In the genomic region with DNA sequence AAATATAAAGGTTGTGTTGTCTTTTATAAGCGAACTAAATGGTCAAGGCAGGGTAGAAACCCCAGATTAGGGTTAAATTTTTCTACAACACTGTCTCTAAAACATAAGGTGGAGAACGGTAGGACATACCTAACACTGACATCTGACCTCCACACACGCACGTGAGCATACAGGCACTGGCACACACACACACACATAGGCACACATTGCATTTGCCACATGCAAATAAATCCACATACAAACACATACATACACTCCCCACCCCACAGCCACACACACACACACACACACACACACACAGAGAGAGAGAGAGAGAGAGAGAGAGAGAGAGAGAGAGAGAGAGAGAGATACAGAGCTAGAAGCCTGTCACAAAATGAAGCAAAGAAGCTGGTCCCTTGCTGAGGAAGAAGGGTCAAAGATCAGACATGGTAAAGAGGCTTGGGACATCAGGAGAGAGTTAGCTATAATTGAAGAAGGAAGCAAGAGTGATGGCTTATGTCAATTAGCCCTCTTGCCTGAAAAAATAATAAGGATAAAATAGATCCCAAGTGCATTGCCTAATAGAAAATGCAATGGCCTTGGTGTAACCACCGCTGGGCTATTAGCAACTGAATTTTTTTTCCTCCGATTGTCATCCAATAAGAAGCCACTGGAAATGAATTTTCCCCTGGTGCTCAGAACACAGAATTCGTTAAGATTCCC, we compare ENCODE assay signal across 22 mouse cellular contexts. TPM values are rescaled to one million over a fixed set of nuclear protein-coding genes. Genes with fewer than 3 reads are reported as not detected.
DNase-seq lines count a peak whose midpoint lies in the region; ATAC-seq and TF ChIP-seq lines count a peak whose summit lies in the region.
"Had no signal": no experiment of that assay in that cellular context is flagged by ENCODE, and none has a peak within 500 bp of the region (broad histone marks: within the 10 kb centered on the region; RNA-seq: fewer than 3 reads in every experiment).

No protein-coding gene starts in this region.

- no peaks in the 10 kb centered on the region for H3K27me3 ChIP-seq in hindbrain, embryonic 11.5 days (ENCODE audit: control insufficient read depth, insufficient read depth, low read length)
- no peaks in the 10 kb centered on the region for H3K27me3 ChIP-seq in hindbrain, embryonic 10.5 days (ENCODE audit: insufficient read depth, poor library complexity, severe bottlenecking)
- no peaks in the 10 kb centered on the region for H3K27me3 ChIP-seq in hindbrain, embryonic 13.5 days
- H3K27me3 ChIP-seq in midbrain, embryonic 12.5 days: no peaks in the 10 kb centered on the region
- H3K27me3 ChIP-seq in neural tube, embryonic 13.5 days: no peaks in the 10 kb centered on the region
- no peaks in the 10 kb centered on the region for H3K27me3 ChIP-seq in thymus, adult 2 months (ENCODE audit: control insufficient read depth, insufficient read depth, low read length)
- H3K27me3 ChIP-seq: heart, embryonic 13.5 days; liver, embryonic 12.5 days; megakaryocyte, embryonic 14.5 days had no signal

- no peak for TF ChIP-seq CTCF in thymus, adult 2 months (IDR thresholded peaks at IDR 0.05; ENCODE audit: borderline replicate concordance, control insufficient read depth, extremely low read depth, insufficient read depth, low read length, poor library complexity)

- H3K9ac ChIP-seq in hindbrain, embryonic 11.5 days (ENCODE audit: low read depth, low read length): no peak overlapping the region
- H3K9ac ChIP-seq in hindbrain, embryonic 13.5 days: no peak overlapping the region
- no peak overlapping the region for H3K9ac ChIP-seq in midbrain, embryonic 12.5 days (replicated peaks)
- no peak overlapping the region for H3K9ac ChIP-seq in neural tube, embryonic 13.5 days
- H3K9ac ChIP-seq: heart, embryonic 13.5 days; liver, embryonic 12.5 days had no signal

- WGBS in hindbrain, embryonic 11.5 days: 66% methylated on average over 7 of the region's 7 CpGs
- WGBS in hindbrain, embryonic 10.5 days: 67% methylated on average over 7 of the region's 7 CpGs
- 55% methylated on average over 7 of the region's 7 CpGs for WGBS in hindbrain, embryonic 13.5 days
- 73% methylated on average over 7 of the region's 7 CpGs for WGBS in midbrain, embryonic 12.5 days
- WGBS in neural tube, embryonic 13.5 days: 49% methylated on average over 7 of the region's 7 CpGs
- WGBS in thymus, adult 2 months: 88% methylated on average over 7 of the region's 7 CpGs

- no peak for TF ChIP-seq POLR2A in thymus, adult 2 months (IDR thresholded peaks at IDR 0.05; ENCODE audit: control insufficient read depth, extremely low read depth, insufficient read depth, low read length, poor library complexity)

- H3K9me3 ChIP-seq in hindbrain, embryonic 11.5 days (ENCODE audit: control insufficient read depth, low read length): no peaks in the 10 kb centered on the region
- no peaks in the 10 kb centered on the region for H3K9me3 ChIP-seq in hindbrain, embryonic 10.5 days
- H3K9me3 ChIP-seq in hindbrain, embryonic 13.5 days: no peaks in the 10 kb centered on the region
- H3K9me3 ChIP-seq in midbrain, embryonic 12.5 days: no peaks in the 10 kb centered on the region
- H3K9me3 ChIP-seq in neural tube, embryonic 13.5 days: no peaks in the 10 kb centered on the region
- H3K9me3 ChIP-seq: heart, embryonic 13.5 days; liver, embryonic 12.5 days had no signal

- H3K36me3 ChIP-seq in hindbrain, embryonic 11.5 days (ENCODE audit: control insufficient read depth, insufficient read depth, low read length): no peaks in the 10 kb centered on the region
- peaks cover 31% of the 10 kb centered on the region for H3K36me3 ChIP-seq in hindbrain, embryonic 10.5 days
- H3K36me3 ChIP-seq in hindbrain, embryonic 13.5 days: peaks cover 13% of the 10 kb centered on the region
- H3K36me3 ChIP-seq in midbrain, embryonic 12.5 days: peaks cover 20% of the 10 kb centered on the region
- peaks cover 19% of the 10 kb centered on the region for H3K36me3 ChIP-seq in neural tube, embryonic 13.5 days
- H3K36me3 ChIP-seq in thymus, adult 2 months (ENCODE audit: control insufficient read depth, insufficient read depth, low read length): no peaks in the 10 kb centered on the region
- H3K36me3 ChIP-seq: heart, embryonic 13.5 days; liver, embryonic 12.5 days had no signal

- peak overlapping the region; percentile 48; the same call in 1 of the 2 replicates for H3K27ac ChIP-seq in hindbrain, embryonic 11.5 days (ENCODE audit: low read depth, low read length)
- no peak overlapping the region for H3K27ac ChIP-seq in hindbrain, embryonic 10.5 days
- peak overlapping the region; percentile 87 for H3K27ac ChIP-seq in hindbrain, embryonic 13.5 days
- H3K27ac ChIP-seq in midbrain, embryonic 12.5 days (replicated peaks): peak overlapping the region; percentile 50
- peak overlapping the region; percentile 87 for H3K27ac ChIP-seq in neural tube, embryonic 13.5 days (replicated peaks)
- H3K27ac ChIP-seq in thymus, adult 2 months (ENCODE audit: control insufficient read depth, insufficient read depth, low read length): no peak overlapping the region
- H3K27ac ChIP-seq: heart, embryonic 13.5 days; left cerebral cortex, adult 2 months; liver, embryonic 12.5 days had no signal

- 0 out of 2 replicates have a peak, but pooled peaks cover 2% of the 10 kb centered on the region for H3K4me1 ChIP-seq in hindbrain, embryonic 11.5 days (replicated peaks; ENCODE audit: control insufficient read depth, insufficient read depth, low read length)
- peaks cover 18% of the 10 kb centered on the region for H3K4me1 ChIP-seq in hindbrain, embryonic 10.5 days (replicated peaks)
- peaks cover 42% of the 10 kb centered on the region for H3K4me1 ChIP-seq in hindbrain, embryonic 13.5 days (replicated peaks)
- H3K4me1 ChIP-seq in midbrain, embryonic 12.5 days: peaks cover 21% of the 10 kb centered on the region
- H3K4me1 ChIP-seq in neural tube, embryonic 13.5 days (replicated peaks): peaks cover 38% of the 10 kb centered on the region
- H3K4me1 ChIP-seq in thymus, adult 2 months (replicated peaks; ENCODE audit: control insufficient read depth, insufficient read depth, low read length): no peaks in the 10 kb centered on the region
- H3K4me1 ChIP-seq: heart, embryonic 13.5 days; liver, embryonic 12.5 days; megakaryocyte, embryonic 14.5 days had no signal

- no peak overlapping the region for H3K4me3 ChIP-seq in hindbrain, embryonic 11.5 days (ENCODE audit: low read depth, low read length)
- no peak overlapping the region for H3K4me3 ChIP-seq in hindbrain, embryonic 10.5 days
- H3K4me3 ChIP-seq in hindbrain, embryonic 13.5 days: no peak overlapping the region
- no peak overlapping the region for H3K4me3 ChIP-seq in midbrain, embryonic 12.5 days
- no peak overlapping the region for H3K4me3 ChIP-seq in neural tube, embryonic 13.5 days
- H3K4me3 ChIP-seq in thymus, adult 2 months (ENCODE audit: control insufficient read depth, insufficient read depth, low read length): no peak overlapping the region
- H3K4me3 ChIP-seq: heart, embryonic 13.5 days; left cerebral cortex, adult 2 months; liver, embryonic 12.5 days; megakaryocyte, embryonic 14.5 days; myocyte had no signal

- no peak for DNase-seq in hindbrain, embryonic 11.5 days (ENCODE audit: low spot score)
- DNase-seq in hindbrain, embryonic 10.5 days (ENCODE audit: low spot score): no peak
- DNase-seq in thymus, adult 2 months: no peak
- DNase-seq in urinary bladder, adult 18-20 months (ENCODE audit: low spot score in 2 of 2): no peak
- DNase-seq: cerebellum, postnatal 10 days; gastrocnemius, postnatal 10 days; heart, adult 18-20 months; kidney, adult 9 months; kidney, postnatal 25 days; layer of hippocampus, adult 9-11 months; lung, adult 2 months; thymus, postnatal 36 days had no signal

- peak; percentile 71 for ATAC-seq in hindbrain, embryonic 11.5 days (ENCODE audit: low FRiP score)
- peak; percentile 73 for ATAC-seq in hindbrain, embryonic 13.5 days (ENCODE audit: low FRiP score)
- ATAC-seq in midbrain, embryonic 12.5 days (ENCODE audit: low FRiP score, low read depth): peak; percentile 59
- peak; percentile 79 for ATAC-seq in neural tube, embryonic 13.5 days (ENCODE audit: low read depth)
- no peak for ATAC-seq in cerebellum, adult (ENCODE audit: insufficient number of reproducible peaks, low FRiP score, low TSS enrichment)
- ATAC-seq: liver, embryonic 12.5 days had no signal

- H3K4me2 ChIP-seq in hindbrain, embryonic 11.5 days (replicated peaks; ENCODE audit: low read depth, low read length): no peak overlapping the region
- no peak overlapping the region for H3K4me2 ChIP-seq in hindbrain, embryonic 13.5 days
- no peak overlapping the region for H3K4me2 ChIP-seq in midbrain, embryonic 12.5 days (replicated peaks)
- H3K4me2 ChIP-seq in neural tube, embryonic 13.5 days: no peak overlapping the region
- H3K4me2 ChIP-seq: heart, embryonic 13.5 days; liver, embryonic 12.5 days had no signal

RNA-seq across cellular contexts. Expression of a gene that starts 58.1 kb away (rescaled TPM):
- polyA plus RNA-seq in hindbrain, embryonic 11.5 days (2014; fragmentation: Nextera tagmentation; extraction: Ambion mirVana): 36.5 and 40.3 TPM in 2 replicates
- 21.5 and 36.1 TPM in 2 replicates for polyA plus RNA-seq in hindbrain, embryonic 10.5 days (2016; fragmentation: Nextera tagmentation; extraction: Ambion mirVana)
- 39.6 and 43.2 TPM in 2 replicates for polyA plus RNA-seq in hindbrain, embryonic 13.5 days (2015; fragmentation: Nextera tagmentation; extraction: Ambion mirVana)
- 49.5 and 59.0 TPM in 2 replicates for polyA plus RNA-seq in midbrain, embryonic 12.5 days (2016; fragmentation: Nextera tagmentation; extraction: Ambion mirVana)
- polyA plus RNA-seq in neural tube, embryonic 13.5 days (2015; fragmentation: Nextera tagmentation; extraction: Ambion mirVana): 27.2 and 30.3 TPM in 2 replicates
- polyA plus RNA-seq in thymus, adult 2 months (2012; rRNA removed): 0.04 and 0.12 TPM in 2 replicates
- polyA plus RNA-seq: limb, embryonic 11.5 days; liver, embryonic 12.5 days; myocyte had no signal

Comparison
In these comparisons a context has a peak if more than half of its experiments do, and no peak if none do; other contexts are left out.
1. H3K27ac ChIP-seq: peak in hindbrain, embryonic 11.5 days (single experiment), hindbrain, embryonic 13.5 days (single experiment), midbrain, embryonic 12.5 days (single experiment) and neural tube, embryonic 13.5 days (single experiment); none in hindbrain, embryonic 10.5 days (single experiment) and thymus, adult 2 months (single experiment).
2. RNA of a gene that starts 58.1 kb away (polyA plus RNA-seq): 49.5 to 59.0 TPM in midbrain, embryonic 12.5 days, 36.5 to 40.3 TPM in hindbrain, embryonic 11.5 days, 39.6 to 43.2 TPM in hindbrain, embryonic 13.5 days, 21.5 to 36.1 TPM in hindbrain, embryonic 10.5 days and 27.2 to 30.3 TPM in neural tube, embryonic 13.5 days; 0.04 to 0.12 TPM in thymus, adult 2 months; every median in the first group is over 10 times any median in the second.